Mouse (Mus musculus) adipocyte (in vitro differentiated cells): ENCODE results near the gene Fam71b.

Experiments
- DNase-seq: peaks from one replicate; pipeline ENCODE4 v3.0.0-alpha.2; 2016; ENCODE audit warnings: low spot score

The Fam71b gene

DNA sequence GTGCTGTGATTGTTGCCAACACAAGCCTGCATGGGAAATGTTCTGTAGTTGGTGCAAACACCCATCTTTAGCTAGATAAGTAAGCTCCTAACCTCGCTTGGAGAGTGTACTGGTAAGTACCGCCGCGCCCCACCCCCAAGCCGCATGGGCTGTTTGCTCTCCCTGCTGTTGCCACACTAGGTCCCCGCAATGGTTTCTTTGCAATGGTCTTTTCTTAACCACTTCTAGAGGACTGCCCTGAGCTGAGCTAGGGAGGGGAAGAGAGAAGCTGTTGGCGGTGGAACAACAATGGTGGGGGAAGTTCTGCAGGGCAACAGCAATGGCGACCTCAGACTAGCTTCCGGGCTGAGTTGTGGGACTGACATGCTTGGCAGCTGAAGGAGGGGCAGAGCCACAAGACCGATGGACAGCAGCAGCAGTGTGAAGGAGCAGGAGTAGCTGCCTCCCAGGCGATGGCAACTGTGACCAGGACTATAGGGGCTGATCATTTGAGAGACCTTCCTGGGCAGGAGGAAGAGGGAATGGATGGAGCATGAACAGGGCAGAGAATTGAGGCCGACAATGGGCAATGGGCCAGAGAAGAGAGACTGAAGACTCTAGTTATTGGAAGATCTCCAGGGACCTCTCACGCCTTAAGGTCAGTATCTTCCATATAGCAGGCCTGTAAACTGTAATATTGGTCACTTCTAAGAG, at the start of gene Fam71b:
Fam71b (plus strand) TSS at position 393 of the 693 bp plus-strand sequence.
- no peak for DNase-seq

DNA sequence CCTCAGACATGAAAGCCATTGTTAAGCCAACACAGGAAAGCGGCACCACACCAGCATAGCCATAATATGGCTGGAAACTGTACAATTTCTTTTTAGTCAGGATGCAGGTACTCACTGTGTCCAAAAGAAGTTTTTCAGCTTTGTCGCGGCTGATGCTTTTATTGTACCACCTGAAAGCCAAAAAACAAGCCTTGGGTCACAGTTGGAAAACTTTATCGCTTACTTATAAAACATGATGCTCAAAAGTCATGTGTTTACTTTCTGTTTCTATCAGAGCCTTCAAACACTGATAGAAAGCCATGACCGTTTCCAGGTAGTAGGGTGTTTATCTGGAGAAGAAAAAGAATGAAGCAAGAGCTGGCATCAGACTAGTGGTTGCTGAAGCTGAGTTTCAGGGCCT, 48.6 kb upstream of the Fam71b start:
- no peak for DNase-seq

DNA sequence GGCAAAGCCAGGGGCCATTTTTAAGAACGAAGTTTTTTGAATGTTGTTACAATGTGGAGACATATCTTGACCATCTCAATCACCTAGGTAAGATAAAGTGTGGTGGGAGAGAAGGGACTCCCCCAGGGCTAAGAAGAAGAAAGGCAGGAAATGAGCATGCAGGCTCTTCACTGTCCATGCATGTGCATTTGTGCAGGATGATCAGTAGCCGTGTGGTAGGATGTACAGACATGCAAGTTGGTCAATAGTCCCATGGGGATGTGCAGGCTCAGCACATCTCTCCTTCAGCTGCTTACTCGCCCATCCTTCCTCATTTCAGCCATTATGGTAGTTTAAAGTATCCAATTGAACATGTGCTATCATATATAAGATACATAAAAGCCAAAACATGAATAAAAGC, 47.9 kb upstream of the Fam71b start:
- DNase-seq, result no peak

DNA sequence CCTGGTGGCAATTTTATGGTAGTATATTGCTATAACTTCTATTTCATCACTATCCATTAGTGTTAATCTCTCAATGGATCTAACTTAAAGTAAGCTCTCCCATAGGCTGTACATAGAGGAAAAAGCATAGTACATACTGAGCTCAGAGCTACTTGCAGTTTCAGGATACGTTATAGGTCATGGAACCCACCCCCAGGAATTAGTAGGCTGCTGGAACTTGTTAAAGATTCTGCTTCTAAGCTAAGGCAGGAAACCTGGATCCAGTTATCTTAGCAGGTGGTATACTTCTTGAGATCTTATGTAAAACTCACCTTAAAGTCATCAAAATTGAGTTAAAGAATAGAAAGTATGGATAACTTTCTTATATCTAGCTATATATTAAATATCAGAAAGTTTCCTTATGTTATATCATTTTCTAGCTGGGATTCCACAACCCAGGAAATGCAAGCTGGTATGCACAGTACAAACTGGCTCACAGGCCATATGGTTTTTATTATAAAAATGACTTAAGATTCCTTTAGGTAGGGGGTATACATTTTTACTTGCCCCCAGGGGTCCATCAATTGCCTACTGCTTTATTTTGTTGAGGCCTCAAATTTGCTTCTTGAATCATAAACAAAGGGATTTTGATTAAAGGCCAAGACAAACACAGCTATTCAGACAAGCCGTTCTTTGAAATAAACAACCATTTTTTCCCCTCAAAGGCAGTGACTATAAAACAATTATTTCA, 46.5 kb upstream of the Fam71b start:
- no peak for DNase-seq

DNA sequence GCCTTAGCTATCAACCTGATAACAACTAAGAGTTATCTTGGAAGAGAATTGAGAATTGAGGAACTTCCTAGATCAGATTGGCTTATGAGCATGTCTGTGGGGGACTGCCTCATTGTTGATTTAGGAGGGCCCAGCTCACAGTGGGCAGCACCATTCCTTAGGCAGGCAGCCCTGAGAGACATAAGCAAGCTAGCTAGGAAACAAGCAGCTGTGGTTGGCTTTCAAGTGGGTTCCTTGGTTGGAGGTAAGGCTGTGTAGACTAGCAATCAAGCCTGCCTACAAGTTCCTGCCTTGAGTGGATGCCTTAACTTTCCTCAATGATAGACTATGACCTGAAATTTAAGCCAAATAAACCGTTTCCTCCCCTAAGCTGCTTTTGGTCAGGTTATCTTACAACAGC, 38.0 kb upstream of the Fam71b start:
- DNase-seq, result no peak

DNA sequence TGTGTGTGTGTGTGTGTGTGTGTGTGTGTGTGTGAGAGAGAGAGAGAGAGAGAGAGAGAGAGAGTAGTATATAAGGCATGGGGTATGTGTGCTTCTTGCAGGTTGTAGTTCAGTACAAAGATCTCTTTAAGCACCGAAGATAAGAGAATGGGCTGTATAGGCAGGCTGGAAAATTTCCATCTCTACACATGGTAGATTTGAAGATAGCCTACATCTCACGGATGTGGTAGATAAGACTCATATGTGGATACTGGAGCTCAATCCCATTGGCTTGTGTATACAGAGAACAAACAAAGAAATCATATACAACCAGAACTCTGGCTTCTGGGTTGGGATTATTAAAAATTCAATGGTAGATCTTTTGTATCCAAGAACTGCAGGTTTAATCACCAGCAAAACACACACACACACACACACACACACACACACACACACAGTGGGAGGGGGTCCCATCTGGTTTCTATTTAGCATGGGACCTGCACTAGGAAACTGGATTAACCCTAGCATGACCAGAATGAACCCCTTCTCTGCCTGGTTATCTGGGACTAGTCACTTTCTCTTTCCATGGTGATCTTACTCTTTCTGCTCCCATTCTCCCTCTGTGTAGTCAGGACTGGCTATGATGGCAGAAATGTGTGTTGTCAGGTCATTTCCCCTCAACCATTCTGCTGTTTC, 35.2 kb upstream of the Fam71b start:
- DNase-seq, result no peak

DNA sequence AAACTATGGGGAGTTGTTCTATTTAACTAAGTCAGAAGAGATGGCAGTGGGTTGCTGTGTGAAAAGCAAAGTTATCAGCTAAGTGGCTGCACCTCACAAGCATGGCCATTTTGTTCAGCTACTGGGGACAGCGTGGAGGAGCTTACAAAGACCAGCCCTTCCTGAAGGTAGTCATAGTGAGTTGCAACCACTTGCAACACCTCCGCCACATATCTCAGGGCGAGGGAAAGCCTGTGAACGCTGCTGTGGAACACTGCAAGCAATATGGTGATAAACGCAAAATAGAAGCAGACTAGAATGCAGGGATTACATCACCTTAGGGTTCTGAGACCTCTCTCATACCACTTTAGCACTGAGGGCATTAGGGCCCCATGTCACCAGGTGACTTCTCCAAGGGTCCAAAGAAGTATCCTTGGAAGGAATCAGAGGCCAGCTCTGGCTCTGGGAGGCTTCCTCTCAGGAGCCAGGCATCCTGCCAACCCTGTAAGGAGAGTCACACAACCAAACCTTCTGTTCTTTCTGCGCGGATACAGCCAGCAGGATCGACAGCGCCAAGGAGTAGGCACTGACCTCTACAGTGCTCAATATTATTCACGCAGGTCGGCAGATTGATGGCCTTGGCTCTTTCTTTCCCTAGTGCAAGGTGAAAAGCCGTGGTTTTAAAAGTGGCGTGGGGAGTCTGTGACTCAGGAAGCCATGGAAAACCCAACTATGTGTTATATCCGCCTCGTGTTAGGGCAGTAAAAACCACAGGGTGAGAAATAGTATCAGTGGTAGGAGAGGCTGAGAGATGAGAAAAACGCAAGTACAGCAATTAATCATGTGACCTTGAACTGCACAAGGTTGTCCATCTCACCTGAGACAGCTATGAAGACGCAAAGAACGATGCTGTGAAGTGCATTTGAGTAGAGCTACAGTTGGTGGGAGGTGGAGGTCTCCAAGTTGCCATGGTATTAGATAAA, 34.0 kb upstream of the Fam71b start:
- no peak for DNase-seq

DNA sequence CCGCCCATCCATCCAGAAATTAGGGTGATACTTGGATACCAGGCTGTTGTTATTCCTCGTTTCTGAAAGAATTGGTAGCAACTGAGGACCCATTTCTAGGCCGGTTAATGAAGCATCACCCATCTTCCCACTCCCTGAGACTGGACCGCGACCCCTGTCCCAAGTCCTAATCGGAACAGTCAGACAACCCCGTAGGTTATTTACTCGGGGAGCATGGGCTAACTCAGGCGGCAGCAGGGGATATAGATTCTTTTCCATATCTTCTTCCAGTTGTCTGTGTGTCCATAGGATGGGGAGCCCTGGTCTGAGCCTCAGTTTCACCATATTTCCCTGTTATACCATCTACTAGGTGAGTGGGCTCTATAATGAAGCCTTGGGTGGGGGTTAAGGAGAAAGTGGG, 32.5 kb upstream of the Fam71b start:
- no peak for DNase-seq

DNA sequence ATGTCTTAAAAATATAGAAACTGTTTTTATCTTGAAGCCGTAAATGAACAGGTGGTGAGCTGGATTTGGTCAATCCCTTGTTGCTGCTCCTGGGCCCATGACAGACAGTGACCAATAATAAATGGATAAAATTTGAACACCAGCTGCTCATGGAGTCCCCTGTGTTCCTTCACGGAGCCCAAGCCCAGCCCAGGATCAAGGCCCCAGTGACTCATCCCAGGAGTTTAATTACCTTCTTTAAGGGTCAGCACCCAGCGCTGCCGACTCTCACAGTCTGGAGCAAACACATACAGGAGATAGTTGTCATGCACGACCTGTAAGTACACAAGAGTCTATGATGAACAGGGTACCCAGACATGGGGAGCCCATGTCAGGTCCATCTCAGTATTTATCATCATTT, 30.6 kb upstream of the Fam71b start:
- DNase-seq, result no peak

DNA sequence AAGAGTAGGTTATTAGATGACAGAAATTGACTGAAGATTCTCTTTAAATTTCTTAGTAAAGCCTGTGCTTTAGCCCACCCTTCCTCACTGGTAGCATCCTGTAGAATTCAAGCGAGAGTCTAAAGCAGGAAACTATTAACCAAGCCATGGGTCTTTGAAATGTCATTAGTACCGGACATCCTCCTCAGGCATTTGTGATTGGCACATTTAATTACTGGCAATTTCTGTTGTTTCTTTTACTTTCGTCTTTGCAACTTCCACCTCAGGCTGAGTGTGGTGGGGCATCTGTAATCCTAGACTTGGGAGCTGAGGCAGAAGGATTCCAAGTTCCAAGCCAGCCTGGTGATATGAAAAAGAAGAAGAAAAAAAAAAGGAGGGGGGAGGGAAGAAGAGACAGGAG, 30.0 kb upstream of the Fam71b start:
- DNase-seq, result no peak

DNA sequence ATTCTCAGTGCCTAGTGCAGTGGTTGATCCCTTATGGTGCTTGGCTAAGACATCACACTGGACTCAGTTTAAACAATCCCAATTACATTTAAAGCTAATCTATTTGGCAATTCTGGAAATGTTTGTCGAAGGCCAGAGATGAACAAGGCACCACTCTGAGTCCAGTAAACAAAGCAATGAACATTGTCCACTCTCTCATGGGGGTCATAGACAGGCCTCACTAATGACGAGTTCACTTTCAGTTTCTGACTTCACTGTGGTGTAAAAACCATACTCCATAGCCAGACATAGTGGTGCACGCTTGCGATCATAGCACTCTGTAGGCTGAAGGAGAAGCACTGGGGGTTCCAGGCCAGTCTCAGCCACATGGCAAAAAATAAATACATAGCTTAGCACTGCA, 25.9 kb upstream of the Fam71b start:
- no peak for DNase-seq

DNA sequence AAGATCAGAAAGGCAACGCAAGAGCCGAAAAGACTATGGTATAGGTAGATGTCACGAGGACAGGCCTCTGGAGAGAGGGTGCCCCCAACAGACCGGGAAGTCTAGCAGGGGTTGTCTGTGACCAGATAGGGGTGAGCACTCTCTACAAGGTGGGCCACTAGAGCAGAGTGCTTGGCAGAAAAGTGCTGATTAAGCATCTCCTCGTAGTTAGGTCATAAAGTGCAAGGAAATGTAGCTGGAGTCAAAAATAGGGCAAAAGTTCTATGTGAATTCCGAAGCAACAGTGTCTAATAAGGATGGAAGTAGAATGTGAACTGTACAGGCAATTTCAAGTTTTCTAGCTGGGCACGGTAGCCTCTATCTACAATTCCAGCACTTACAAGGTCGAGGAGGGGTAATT, 25.1 kb upstream of the Fam71b start:
- DNase-seq, result no peak

DNA sequence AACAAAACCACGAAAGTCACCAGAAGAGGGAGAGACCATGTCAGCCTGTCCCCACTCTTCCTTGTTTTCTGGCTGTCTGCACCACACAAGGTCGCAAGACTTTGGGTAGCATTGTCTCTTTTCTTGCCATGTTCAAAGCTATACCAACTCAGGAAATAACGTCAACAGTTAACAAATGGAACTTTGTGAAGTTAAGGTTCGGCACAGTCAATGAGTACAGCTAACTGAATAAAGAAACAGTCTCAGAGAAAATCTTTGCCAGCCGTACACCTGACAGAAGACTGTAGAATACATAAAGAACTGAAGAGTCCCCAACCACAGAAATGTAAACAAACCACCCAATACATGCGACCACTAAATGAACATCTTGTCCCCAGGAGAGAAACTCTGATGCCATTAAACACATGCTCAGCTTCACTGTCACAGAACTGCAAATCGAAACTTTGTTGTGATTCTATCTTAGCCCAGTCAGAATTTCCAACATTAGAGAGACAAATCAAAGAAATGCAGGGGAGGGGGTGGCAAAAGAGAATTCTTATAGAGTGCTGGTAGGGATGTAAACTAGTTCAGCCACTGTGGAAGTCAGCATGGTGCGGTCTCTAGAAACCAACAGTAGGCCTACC, 23.9 kb upstream of the Fam71b start:
- no peak for DNase-seq

DNA sequence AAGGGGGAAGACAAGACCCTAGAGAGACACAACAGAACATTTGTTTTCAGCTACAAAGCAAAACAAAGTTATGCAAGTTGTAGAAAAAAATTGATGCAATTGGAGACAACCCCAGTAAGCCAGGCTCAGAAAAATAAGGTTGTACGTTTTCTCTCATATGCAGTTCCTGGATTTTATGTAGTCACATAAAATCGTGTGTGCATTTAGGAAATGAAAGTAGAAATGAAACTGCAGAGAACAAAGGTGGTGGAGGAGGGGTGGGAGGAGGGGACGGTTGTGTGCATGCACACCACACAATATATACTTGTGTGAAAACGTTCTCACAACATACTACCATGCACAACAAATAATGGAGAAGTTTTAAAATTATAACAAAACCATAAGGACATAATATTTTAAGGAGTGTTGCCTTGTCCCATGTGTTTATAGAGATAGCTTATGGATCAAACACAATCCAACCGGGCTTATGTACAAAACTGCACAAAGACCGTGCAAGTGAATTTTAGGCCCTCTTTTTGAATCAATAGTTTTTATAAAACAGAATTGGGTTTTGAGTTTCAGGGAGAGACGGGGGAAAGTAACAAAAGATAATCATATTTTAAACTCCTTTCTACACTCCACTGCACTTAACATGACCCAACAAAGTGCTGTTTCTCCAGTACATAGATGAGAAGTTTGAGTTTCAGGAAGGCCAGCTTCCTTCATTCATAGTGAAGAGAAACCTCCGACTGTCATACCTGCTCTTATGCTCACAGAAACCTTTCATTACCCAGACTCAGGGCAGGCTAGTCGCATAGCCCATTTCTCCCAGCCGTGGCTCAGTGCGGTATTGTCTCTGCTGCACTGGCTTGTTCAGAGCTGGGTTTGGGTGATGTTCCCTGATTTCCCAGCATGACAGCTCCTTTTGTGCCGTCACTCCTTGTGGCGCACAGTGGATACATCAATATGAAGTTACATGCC, 23.0 kb upstream of the Fam71b start:
- no peak for DNase-seq

DNA sequence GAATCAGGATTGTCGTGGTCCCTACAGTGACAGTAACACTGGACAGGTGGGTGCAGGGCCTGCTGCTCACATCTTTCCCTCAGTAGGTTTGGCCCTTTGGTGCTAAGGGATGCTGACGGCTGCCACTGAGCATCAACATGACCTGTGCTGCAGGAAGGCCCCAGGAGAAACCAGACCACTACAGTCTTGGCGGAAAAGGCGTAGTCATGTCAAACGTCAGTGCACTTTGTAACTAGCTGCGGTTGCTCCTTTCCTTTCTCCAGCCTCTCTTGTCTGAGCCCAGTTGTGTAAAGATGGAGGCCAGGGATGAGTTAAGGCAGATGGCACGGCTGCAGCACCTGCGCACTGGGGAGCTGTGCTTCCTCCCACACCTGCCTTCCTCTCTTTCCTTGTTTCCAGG, 21.3 kb upstream of the Fam71b start:
- DNase-seq, result no peak

DNA sequence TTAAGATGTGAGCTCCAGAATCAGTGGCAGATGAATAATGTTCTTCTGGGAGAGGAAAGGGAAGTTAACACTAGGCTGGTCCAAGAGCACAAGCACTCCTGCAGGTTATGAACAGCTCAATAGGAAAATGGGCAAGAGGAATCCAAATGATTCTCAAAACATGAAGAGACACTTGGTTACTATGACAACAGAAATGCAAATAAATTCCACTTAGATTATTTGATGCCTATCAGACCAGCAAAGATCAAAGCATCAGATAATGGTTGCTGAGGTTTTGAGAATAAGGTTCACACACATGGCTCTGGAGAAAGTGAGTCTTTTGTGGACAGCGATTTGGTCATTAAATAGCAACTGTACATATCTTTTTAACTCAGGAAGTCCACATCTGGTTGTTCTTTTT, 19.0 kb upstream of the Fam71b start:
- DNase-seq, result no peak

DNA sequence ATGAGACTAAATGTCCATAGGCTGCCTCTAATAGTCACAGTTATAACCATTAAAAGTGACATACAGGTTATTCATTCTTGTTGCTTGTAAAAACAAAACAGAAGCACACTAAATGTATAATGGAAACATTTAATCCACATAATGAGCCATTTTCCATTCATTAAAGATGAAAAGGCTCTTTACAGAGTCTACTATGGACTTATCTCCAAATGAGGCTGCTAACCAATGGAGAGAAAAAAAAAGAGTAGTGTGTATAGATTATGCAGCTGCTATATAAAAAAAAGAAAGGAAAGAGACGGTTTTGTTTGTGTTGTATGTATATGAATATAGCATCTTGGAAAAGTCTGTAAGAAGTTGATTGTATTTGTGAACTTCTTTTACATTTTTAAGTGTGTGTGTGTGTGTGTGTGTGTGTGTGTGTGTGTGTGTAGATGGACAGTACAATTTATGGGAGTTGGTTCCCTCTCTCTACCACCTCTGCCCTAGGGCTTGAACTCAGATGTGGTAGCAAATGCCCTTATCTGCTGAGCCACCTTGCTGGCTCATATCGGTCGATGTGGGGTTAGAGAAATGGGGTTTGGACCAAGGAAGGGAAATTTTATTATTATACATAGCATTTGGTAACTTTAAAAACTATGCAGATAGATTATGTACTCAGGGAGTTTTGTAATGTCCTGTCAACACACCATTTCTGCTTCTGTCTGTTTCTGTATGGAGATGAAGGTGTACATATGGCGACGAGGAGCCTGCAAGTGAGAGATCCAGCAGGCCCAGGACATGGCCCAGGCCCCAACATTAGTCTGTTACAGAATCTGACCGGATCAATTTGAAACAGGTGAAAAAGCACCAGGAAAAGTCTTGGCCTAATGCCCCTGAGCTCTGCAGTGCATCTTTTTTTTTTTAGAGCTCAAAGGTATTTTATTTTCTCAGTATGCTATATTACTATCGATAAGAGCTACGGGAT, 18.3 kb upstream of the Fam71b start:
- DNase-seq, result no peak

DNA sequence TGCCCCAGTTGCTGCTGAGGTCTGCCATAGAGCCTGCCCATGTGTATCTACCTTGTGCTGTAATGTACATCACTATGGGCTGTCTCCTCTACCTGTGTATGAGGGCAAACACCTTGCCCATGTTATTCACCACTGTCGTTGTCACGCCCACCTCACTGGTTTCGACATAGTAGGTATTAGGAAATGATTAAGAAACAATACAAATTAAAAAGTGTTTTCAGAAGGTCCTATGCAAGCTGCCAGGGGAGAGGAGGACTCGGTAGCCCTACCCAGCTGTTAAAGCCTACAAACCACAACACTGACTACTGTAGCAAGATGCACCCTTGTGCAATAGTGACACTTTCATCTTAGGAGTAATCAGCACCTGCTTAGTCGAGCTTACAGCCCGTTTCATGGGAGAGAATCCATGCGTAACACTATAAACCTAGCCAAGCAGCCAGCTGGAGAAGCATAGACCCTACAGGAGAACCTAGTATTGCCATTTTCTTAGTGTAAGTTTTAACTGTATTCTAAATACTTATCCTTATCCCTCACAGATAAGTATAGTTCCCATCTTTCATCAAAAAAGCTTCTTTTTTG, 16.2 kb upstream of the Fam71b start:
- no peak for DNase-seq

DNA sequence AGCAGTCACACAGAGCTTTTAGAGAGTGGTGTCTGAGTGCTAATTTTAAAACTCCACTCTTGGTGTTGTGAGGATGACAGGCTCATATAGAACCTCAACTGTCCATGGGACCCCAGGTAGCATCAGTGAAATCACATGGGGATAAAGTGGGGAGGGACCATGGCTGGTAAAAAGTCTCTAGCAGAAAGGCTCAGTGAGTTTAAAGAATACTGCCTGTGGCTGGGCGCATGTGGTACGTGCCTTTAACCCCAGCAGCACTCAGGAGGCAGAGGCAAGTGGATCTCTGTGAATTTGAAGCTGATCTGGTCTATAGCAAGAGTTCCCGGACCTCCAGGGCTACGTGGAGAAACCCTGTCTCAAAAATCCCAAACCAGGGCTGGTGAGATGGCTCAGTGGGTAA, 13.9 kb upstream of the Fam71b start:
- no peak for DNase-seq
